8 mouse cellular contexts compared by ENCODE assay signal in genomic region chr11:70230239-70230727, GRCm38 (mm10). TPM values are rescaled to one million over a fixed set of nuclear protein-coding genes. Genes with fewer than 3 reads are reported as not detected.
DNase-seq lines count a peak whose midpoint lies in the region; ATAC-seq and TF ChIP-seq lines count a peak whose summit lies in the region.

No protein-coding gene starts in this region.

- no peaks in the 10 kb centered on the region for H3K27me3 ChIP-seq in MEL (ENCODE audit: control insufficient read depth in 1 of 2, insufficient read depth in 2 of 2, low read length in 2 of 2)
- H3K27me3 ChIP-seq in forebrain, embryonic 12.5 days = peaks cover 63% of the 10 kb centered on the region

- no peak for TF ChIP-seq EP300 in MEL (IDR thresholded peaks at IDR 0.05; ENCODE audit: low read depth in 1 of 2, low read length in 2 of 2)

- peak; percentile 95 to 98 (median 98) for TF ChIP-seq CTCF in MEL (IDR thresholded peaks at IDR 0.05 in 2 of 3, conservative IDR thresholded peaks at IDR 0.05 in 1 of 3; ENCODE audit: control insufficient read depth in 1 of 3, insufficient read depth in 1 of 3, low read depth in 2 of 3, low read length in 3 of 3, poor library complexity in 1 of 3, severe bottlenecking in 1 of 3)

- ATAC-seq in forebrain, embryonic 12.5 days (ENCODE audit: low FRiP score) = peak; percentile 54

- no peak overlapping the region; a peak in 1 of 4 replicates for H3K4me3 ChIP-seq in MEL (ENCODE audit: control insufficient read depth in 1 of 2, insufficient read depth in 1 of 2, low read depth in 2 of 2, low read length in 2 of 2)
- H3K4me3 ChIP-seq in forebrain, embryonic 12.5 days (replicated peaks) = peak overlapping the region; percentile 29

- DNase-seq in MEL (ENCODE audit: low read depth, low spot score) = peak; percentile 89
- peak; percentile 84 for DNase-seq in c-Kit-positive CD71-negative TER-119-negative erythroid progenitor cells, embryonic 14.5 days (ENCODE audit: low read depth)
- DNase-seq in heart, postnatal 14 days = peak; percentile 92 to 94
- peak; percentile 91 to 92 for DNase-seq in kidney, postnatal 4 days
- peak; percentile 90 for DNase-seq in lung, postnatal 14 days
- DNase-seq in ovary, postnatal 36 days (ENCODE audit: low spot score) = peak; percentile 84
- peak; percentile 78 to 82 for DNase-seq in thymus, postnatal 36 days

- intact Hi-C loops in heart, postnatal 14 days (cut with DNase I) = no loop called here

- peak overlapping the region; percentile 47 for H3K4me2 ChIP-seq in forebrain, embryonic 12.5 days

- peak overlapping the region; percentile 10; the same call in 1 of the 2 replicates for H3K9ac ChIP-seq in MEL (ENCODE audit: control insufficient read depth, low read depth, low read length, poor library complexity, severe bottlenecking)
- no peak overlapping the region for H3K9ac ChIP-seq in forebrain, embryonic 12.5 days

- 1% methylated on average over 32 of the region's 32 CpGs for WGBS in forebrain, embryonic 12.5 days

- H3K36me3 ChIP-seq in MEL (ENCODE audit: control insufficient read depth in 1 of 2, insufficient read depth in 2 of 2, low read length in 2 of 2) = no peaks in the 10 kb centered on the region; a peak in 1 of 4 replicates
- peaks cover 13% of the 10 kb centered on the region for H3K36me3 ChIP-seq in forebrain, embryonic 12.5 days (replicated peaks)

- peaks cover 0 to 4% of the 10 kb centered on the region in 2 experiments; a peak in 1 of 4 replicates for H3K4me1 ChIP-seq in MEL (ENCODE audit: control insufficient read depth in 1 of 2, insufficient read depth in 2 of 2, low read length in 2 of 2)
- H3K4me1 ChIP-seq in forebrain, embryonic 12.5 days = peaks cover 49% of the 10 kb centered on the region

- TF ChIP-seq RAD21 in MEL (IDR thresholded peaks at IDR 0.05; ENCODE audit: low read depth, low read length) = peak; percentile 92

- H3K27ac ChIP-seq in MEL (ENCODE audit: control insufficient read depth, low read depth, low read length) = no peak overlapping the region
- H3K27ac ChIP-seq in forebrain, embryonic 12.5 days = no peak overlapping the region

- H3K79me2 ChIP-seq in MEL (ENCODE audit: control insufficient read depth, insufficient read depth, low read length, poor library complexity) = no peaks in the 10 kb centered on the region

- 0 out of 4 replicates have a peak, but pooled peaks of 1 of the 2 experiments have one; percentile 8 for TF ChIP-seq POLR2A in MEL (IDR thresholded peaks at IDR 0.05; ENCODE audit: control insufficient read depth in 1 of 2, insufficient read depth in 1 of 2, low read depth in 1 of 2, low read length in 2 of 2, poor library complexity in 1 of 2)

- no peaks in the 10 kb centered on the region for H3K9me3 ChIP-seq in MEL (replicated peaks; ENCODE audit: insufficient read depth, low read length)
- no peaks in the 10 kb centered on the region for H3K9me3 ChIP-seq in forebrain, embryonic 12.5 days

TF ChIP-seq in MEL, 35 proteins besides CTCF, POLR2A, EP300 and RAD21:
- TF ChIP-seq NRF1 (IDR thresholded peaks at IDR 0.05; ENCODE audit: insufficient read depth, low read depth, low read length, poor library complexity, severe bottlenecking) = no peak
- TF ChIP-seq SMC3 (IDR thresholded peaks at IDR 0.05; ENCODE audit: low read depth, low read length) = peak; percentile 91
- no peak for TF ChIP-seq TBP (IDR thresholded peaks at IDR 0.05; ENCODE audit: low read depth, low read length)
- TF ChIP-seq USF1 (IDR thresholded peaks at IDR 0.05; ENCODE audit: low read depth, low read length) = no peak
- no peak for TF ChIP-seq UBTF (IDR thresholded peaks at IDR 0.05; ENCODE audit: borderline replicate concordance, insufficient read depth, low read depth, low read length)
- no peak for TF ChIP-seq USF2 (IDR thresholded peaks at IDR 0.05; ENCODE audit: borderline replicate concordance in 1 of 2, insufficient read depth in 1 of 2, low read depth in 1 of 2, low read length in 2 of 2)
- no peak for TF ChIP-seq SIN3A (IDR thresholded peaks at IDR 0.05; ENCODE audit: low read length)
- TF ChIP-seq ZC3H11A (IDR thresholded peaks at IDR 0.05; ENCODE audit: low read depth, low read length) = peak; percentile 73

RNA-seq across cellular contexts. Expression of gene Bcl6b, which starts 0.7 kb away (rescaled TPM):
- total RNA-seq in MEL (2012; rRNA removed) = not detected in 2 replicates
- polyA plus RNA-seq in MEL (2012; ENCODE audit: insufficient read depth in 1 of 2, insufficient read length in 2 of 2, low read depth in 1 of 2, low replicate concordance in 2 of 2, missing spikeins in 1 of 2) = not detected
- 5.7 and 5.9 TPM in 2 replicates for polyA plus RNA-seq in forebrain, embryonic 12.5 days (2016; fragmentation: Nextera tagmentation; extraction: Ambion mirVana)
- total RNA-seq in heart, postnatal 14 days (2021) = 10 to 100 TPM; 26.1 to 32.5 TPM

RNA-seq across cellular contexts. Expression of gene 0610010K14Rik, which starts 7.4 kb away (rescaled TPM):
- total RNA-seq in MEL (2012; rRNA removed) = 60.4 and 61.8 TPM in 2 replicates
- polyA plus RNA-seq in MEL (2012; ENCODE audit: insufficient read depth in 1 of 2, insufficient read length in 2 of 2, low read depth in 1 of 2, low replicate concordance in 2 of 2, missing spikeins in 1 of 2) = 100 to 1,000 TPM in 1 of 2 experiments, not detected in 1; 189 TPM
- 203 and 215 TPM in 2 replicates for polyA plus RNA-seq in forebrain, embryonic 12.5 days (2016; fragmentation: Nextera tagmentation; extraction: Ambion mirVana)
- 10 to 100 TPM; 34.7 to 38.4 TPM for total RNA-seq in heart, postnatal 14 days (2021)

RNA-seq across cellular contexts. Expression of gene Gm21988, which starts 9.3 kb away (rescaled TPM):
- 2.3 and 3.7 TPM in 2 replicates for total RNA-seq in MEL (2012; rRNA removed)
- 1 to 10 TPM in 1 of 2 experiments, not detected in 1; 4.1 TPM for polyA plus RNA-seq in MEL (2012; ENCODE audit: insufficient read depth in 1 of 2, insufficient read length in 2 of 2, low read depth in 1 of 2, low replicate concordance in 2 of 2, missing spikeins in 1 of 2)
- polyA plus RNA-seq in forebrain, embryonic 12.5 days (2016; fragmentation: Nextera tagmentation; extraction: Ambion mirVana) = 9.4 and 11.2 TPM in 2 replicates
- 1 to 10 TPM; 3.1 to 3.2 TPM for total RNA-seq in heart, postnatal 14 days (2021)

RNA-seq across cellular contexts. Expression of gene Rnasek, which starts 9.4 kb away (rescaled TPM):
- total RNA-seq in MEL (2012; rRNA removed) = 46.8 and 56.2 TPM in 2 replicates
- polyA plus RNA-seq in MEL (2012; ENCODE audit: insufficient read depth in 1 of 2, insufficient read length in 2 of 2, low read depth in 1 of 2, low replicate concordance in 2 of 2, missing spikeins in 1 of 2) = 100 to 1,000 TPM in 1 of 2 experiments, not detected in 1; 179 TPM
- polyA plus RNA-seq in forebrain, embryonic 12.5 days (2016; fragmentation: Nextera tagmentation; extraction: Ambion mirVana) = 151 and 152 TPM in 2 replicates
- total RNA-seq in heart, postnatal 14 days (2021) = 10 to 100 TPM; 89.0 to 96.3 TPM

RNA-seq across cellular contexts. Expression of gene Slc16a13, which starts 9.4 kb away (rescaled TPM):
- total RNA-seq in MEL (2012; rRNA removed) = 3.1 and 4.2 TPM in 2 replicates
- polyA plus RNA-seq in MEL (2012; ENCODE audit: insufficient read depth in 1 of 2, insufficient read length in 2 of 2, low read depth in 1 of 2, low replicate concordance in 2 of 2, missing spikeins in 1 of 2) = 1 to 10 TPM in 1 of 2 experiments, not detected in 1; 7.9 TPM
- 14.3 and 14.4 TPM in 2 replicates for polyA plus RNA-seq in forebrain, embryonic 12.5 days (2016; fragmentation: Nextera tagmentation; extraction: Ambion mirVana)
- total RNA-seq in heart, postnatal 14 days (2021) = 1 to 10 TPM; 4.2 to 5.8 TPM

Comparison
In these comparisons a context has a peak if more than half of its experiments do, and no peak if none do; other contexts are left out.
1. RNA of gene Bcl6b, which starts 0.7 kb away (total RNA-seq): 26.1 to 32.5 TPM in heart, postnatal 14 days; not detected in MEL; every median in the first group is over 10 times any median in the second.
2. Peak in every context shown above with its lines, with median percentiles within 50 percentile points of each other: DNase-seq.